Mouse (Mus musculus): Measurements from ENCODE around the gene Gm11096. TPM values are rescaled to one million over a fixed set of nuclear protein-coding genes. Genes with fewer than 3 reads are reported as not detected.

Gene Gm11096
- polyA plus RNA-seq, 1 experiment from 2014 or later = not detected

DNA sequence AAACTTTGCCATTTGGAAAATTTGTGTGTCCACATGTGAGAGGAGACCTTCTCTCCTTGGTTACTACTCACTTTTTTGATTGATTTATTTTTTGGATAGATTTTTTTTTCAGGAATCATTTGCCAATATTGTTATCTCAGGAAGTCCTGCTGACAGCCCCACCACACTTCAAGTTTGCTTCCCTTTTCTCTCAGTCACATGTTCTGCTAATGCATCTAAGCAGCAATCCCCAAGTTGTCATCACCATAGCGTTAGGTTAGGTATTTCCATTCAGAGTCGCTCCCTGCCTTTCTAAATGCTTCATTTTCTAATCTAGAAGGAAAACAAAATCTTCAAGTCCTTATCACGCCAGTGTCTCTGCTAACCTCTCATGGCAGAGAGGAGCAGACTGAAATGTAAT lies 17.8 kb downstream of the Gm11096 start:
- H3K9ac ChIP-seq (ENCODE audit: low read depth, low read length) = no peak overlapping the region
- 86% methylated on average over 3 of the region's 3 CpGs for WGBS
- no peak overlapping the region for H3K4me3 ChIP-seq (ENCODE audit: low read depth, low read length)
- H3K36me3 ChIP-seq (ENCODE audit: control insufficient read depth, insufficient read depth, low read length) = no peaks in the 10 kb centered on the region
- no peaks in the 10 kb centered on the region for H3K9me3 ChIP-seq (ENCODE audit: control insufficient read depth, low read length)
- ATAC-seq (ENCODE audit: low read depth) (no peak), DNase-seq (ENCODE audit: low spot score) (no peak)
- H3K27ac ChIP-seq (replicated peaks; ENCODE audit: low read depth, low read length) = no peak overlapping the region
- no peaks in the 10 kb centered on the region for H3K4me1 ChIP-seq (ENCODE audit: control insufficient read depth, insufficient read depth, low read length)
- H3K27me3 ChIP-seq (replicated peaks; ENCODE audit: control insufficient read depth, insufficient read depth, low read length) = no peaks in the 10 kb centered on the region
- no peak overlapping the region for H3K4me2 ChIP-seq (ENCODE audit: low read depth, low read length)

DNA sequence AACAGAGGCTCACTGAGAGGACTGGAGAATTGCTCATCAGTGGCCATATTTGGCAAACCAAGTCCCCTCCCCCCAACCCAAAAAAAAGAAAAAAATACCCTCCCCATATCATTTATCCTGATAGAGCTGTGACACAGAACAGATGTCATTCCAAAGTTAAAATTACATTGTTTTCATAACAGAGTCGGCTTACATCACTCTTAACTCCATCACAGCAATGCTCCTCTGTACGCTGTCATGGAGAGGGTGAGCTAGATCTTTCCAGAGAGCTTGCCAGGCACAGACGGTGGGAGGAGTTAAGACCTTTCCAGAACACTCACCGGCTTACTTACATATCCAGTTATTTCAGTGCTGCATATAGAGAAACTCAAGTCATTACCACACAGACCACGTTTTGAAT lies 27.4 kb downstream of the Gm11096 start:
- no peaks in the 10 kb centered on the region for H3K9me3 ChIP-seq (ENCODE audit: control insufficient read depth, low read length)
- no peaks in the 10 kb centered on the region for H3K36me3 ChIP-seq (ENCODE audit: control insufficient read depth, insufficient read depth, low read length)
- peak; percentile 88 for ATAC-seq (ENCODE audit: low read depth)
- no peak overlapping the region for H3K4me3 ChIP-seq (ENCODE audit: low read depth, low read length)
- 49% methylated on average over 5 of the region's 5 CpGs for WGBS
- no peak overlapping the region for H3K27ac ChIP-seq (replicated peaks; ENCODE audit: low read depth, low read length)
- DNase-seq (ENCODE audit: low spot score) = peak; percentile 78
- no peaks in the 10 kb centered on the region for H3K4me1 ChIP-seq (ENCODE audit: control insufficient read depth, insufficient read depth, low read length)
- H3K27me3 ChIP-seq (replicated peaks; ENCODE audit: control insufficient read depth, insufficient read depth, low read length) = no peaks in the 10 kb centered on the region
- no peak overlapping the region for H3K9ac ChIP-seq (ENCODE audit: low read depth, low read length)
- H3K4me2 ChIP-seq (ENCODE audit: low read depth, low read length) = no peak overlapping the region

DNA sequence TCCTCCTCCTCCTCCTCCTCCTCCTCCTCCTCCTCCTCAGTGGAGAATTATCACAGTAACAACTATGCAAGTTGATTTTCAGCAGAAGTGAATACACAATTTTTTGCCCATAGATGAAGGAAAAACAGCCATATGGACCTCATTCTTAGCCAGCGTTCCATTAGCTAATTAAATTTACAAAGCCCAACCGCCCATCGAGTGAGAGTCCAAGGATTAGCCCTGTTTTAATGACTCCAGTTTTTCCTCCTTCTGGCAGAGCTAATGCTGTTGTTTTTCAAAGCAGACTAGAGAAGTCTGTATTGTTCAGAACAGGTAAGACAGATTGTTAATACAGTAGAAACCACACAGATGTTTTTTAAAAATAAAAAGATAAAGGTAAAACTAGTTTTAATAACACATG lies 31.8 kb downstream of the Gm11096 start:
- H3K27me3 ChIP-seq (replicated peaks; ENCODE audit: control insufficient read depth, insufficient read depth, low read length) = no peaks in the 10 kb centered on the region
- ATAC-seq (ENCODE audit: low read depth) (no peak), DNase-seq (ENCODE audit: low spot score) (no peak)
- H3K4me1 ChIP-seq (ENCODE audit: control insufficient read depth, insufficient read depth, low read length) = no peaks in the 10 kb centered on the region
- no peak overlapping the region for H3K4me3 ChIP-seq (ENCODE audit: low read depth, low read length)
- no peaks in the 10 kb centered on the region for H3K9me3 ChIP-seq (ENCODE audit: control insufficient read depth, low read length)
- H3K9ac ChIP-seq (ENCODE audit: low read depth, low read length) = no peak overlapping the region
- no peaks in the 10 kb centered on the region for H3K36me3 ChIP-seq (ENCODE audit: control insufficient read depth, insufficient read depth, low read length)
- H3K4me2 ChIP-seq (ENCODE audit: low read depth, low read length) = no peak overlapping the region
- no peak overlapping the region for H3K27ac ChIP-seq (replicated peaks; ENCODE audit: low read depth, low read length)
- 40% methylated on average over 3 of the region's 3 CpGs for WGBS

DNA sequence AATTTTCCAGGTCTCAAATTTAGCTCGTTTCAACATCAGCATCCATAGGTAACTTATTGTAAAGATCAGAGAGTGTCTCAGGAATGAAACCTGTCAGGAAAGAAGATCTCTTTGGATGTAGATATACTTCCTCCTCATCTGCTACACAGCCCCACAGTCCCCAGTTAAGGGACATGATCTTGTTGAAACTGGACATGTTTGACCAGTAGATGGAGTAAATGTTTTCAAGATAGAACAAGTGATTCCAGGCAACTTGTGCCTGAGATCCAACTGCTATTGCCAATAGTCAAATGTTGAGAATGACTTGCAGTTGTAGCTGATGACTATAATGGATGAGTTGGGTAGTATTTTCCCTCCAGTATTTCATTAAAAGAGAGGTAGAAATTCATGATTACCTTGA lies 35.9 kb downstream of the Gm11096 start:
- H3K36me3 ChIP-seq (ENCODE audit: control insufficient read depth, insufficient read depth, low read length) = no peaks in the 10 kb centered on the region
- H3K4me1 ChIP-seq (ENCODE audit: control insufficient read depth, insufficient read depth, low read length) = peaks cover 10% of the 10 kb centered on the region
- no peaks in the 10 kb centered on the region for H3K27me3 ChIP-seq (replicated peaks; ENCODE audit: control insufficient read depth, insufficient read depth, low read length)
- no peak overlapping the region for H3K4me3 ChIP-seq (ENCODE audit: low read depth, low read length)
- ATAC-seq (ENCODE audit: low read depth) (no peak), DNase-seq (ENCODE audit: low spot score) (no peak)
- H3K4me2 ChIP-seq (ENCODE audit: low read depth, low read length) = no peak overlapping the region
- WGBS = 77% methylated on average over 1 of the region's 1 CpGs
- H3K9me3 ChIP-seq (ENCODE audit: control insufficient read depth, low read length) = no peaks in the 10 kb centered on the region
- H3K27ac ChIP-seq (replicated peaks; ENCODE audit: low read depth, low read length) = no peak overlapping the region
- no peak overlapping the region for H3K9ac ChIP-seq (ENCODE audit: low read depth, low read length)

DNA sequence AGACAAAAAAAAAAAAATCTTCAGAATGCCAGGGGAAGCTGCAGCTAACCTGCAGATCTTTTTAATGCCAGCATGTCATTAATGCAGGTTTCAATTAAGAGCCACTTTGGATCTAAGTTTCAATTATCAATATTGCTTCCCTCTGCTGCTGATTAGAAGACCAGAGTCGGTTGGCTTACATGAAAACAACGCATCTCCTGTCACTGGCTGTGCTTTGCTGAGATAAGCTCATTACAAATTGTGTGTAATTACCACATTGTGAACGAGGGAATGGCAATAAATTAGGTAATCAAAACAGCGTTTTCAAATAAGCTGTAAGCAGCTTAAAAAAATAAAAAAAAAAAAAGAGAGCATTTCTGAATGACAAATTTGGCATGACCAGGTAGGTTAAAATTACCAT lies 38.2 kb downstream of the Gm11096 start:
- WGBS = 36% methylated on average over 4 of the region's 4 CpGs
- no peaks in the 10 kb centered on the region for H3K9me3 ChIP-seq (ENCODE audit: control insufficient read depth, low read length)
- no peak overlapping the region for H3K27ac ChIP-seq (replicated peaks; ENCODE audit: low read depth, low read length)
- no peak overlapping the region for H3K4me3 ChIP-seq (ENCODE audit: low read depth, low read length)
- ATAC-seq (ENCODE audit: low read depth) (no peak), DNase-seq (ENCODE audit: low spot score) (no peak)
- H3K4me2 ChIP-seq (ENCODE audit: low read depth, low read length) = peak overlapping the region; percentile 35; the same call in 1 of the 2 replicates
- H3K9ac ChIP-seq (ENCODE audit: low read depth, low read length) = no peak overlapping the region
- peaks cover 10% of the 10 kb centered on the region for H3K4me1 ChIP-seq (ENCODE audit: control insufficient read depth, insufficient read depth, low read length)
- no peaks in the 10 kb centered on the region for H3K27me3 ChIP-seq (replicated peaks; ENCODE audit: control insufficient read depth, insufficient read depth, low read length)
- H3K36me3 ChIP-seq (ENCODE audit: control insufficient read depth, insufficient read depth, low read length) = no peaks in the 10 kb centered on the region

DNA sequence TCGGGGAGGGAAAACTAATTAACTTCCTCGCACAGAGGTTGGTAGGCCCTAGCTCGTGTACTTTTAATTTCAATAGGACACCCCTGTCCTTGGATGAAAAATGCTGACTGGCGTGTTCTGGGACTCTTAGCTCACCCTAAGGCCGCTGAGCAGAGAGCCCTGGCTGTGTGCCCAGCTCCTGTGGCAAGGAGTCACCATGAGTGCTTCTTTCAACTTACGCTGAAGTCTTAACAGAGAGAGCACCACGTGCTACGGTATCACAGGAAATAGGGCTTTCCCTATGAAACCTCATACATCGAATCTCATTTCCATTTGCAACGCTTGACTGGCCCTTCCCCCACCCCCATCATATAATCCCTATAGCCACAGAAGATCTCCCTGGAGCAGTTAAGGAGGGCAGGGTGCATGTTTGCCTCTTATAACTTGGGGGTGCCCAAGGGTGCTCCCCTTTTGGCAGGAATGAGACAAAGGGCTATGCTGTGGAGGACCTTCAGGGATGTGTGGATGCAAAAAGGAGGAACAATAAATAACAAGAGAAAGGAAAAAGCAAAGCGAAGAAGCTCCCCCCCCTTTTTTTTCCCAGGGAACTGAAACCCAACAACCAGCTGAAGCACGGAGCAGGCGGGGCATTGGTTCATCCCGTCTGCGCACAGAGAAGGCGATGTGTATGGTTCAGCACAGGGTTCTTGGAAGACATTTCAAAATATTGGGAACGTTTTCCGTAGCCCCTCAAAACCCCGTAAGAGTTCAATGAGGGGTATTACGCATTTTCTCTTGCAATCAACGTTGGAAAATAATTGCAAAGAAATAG lies 39.0 kb downstream of the Gm11096 start:
- H3K4me2 ChIP-seq (ENCODE audit: low read depth, low read length) = peak overlapping the region; percentile 35
- peaks cover 10% of the 10 kb centered on the region for H3K4me1 ChIP-seq (ENCODE audit: control insufficient read depth, insufficient read depth, low read length)
- no peaks in the 10 kb centered on the region for H3K27me3 ChIP-seq (replicated peaks; ENCODE audit: control insufficient read depth, insufficient read depth, low read length)
- 56% methylated on average over 21 of the region's 21 CpGs for WGBS
- no peak overlapping the region for H3K27ac ChIP-seq (replicated peaks; ENCODE audit: low read depth, low read length)
- H3K9ac ChIP-seq (ENCODE audit: low read depth, low read length) = no peak overlapping the region
- H3K36me3 ChIP-seq (ENCODE audit: control insufficient read depth, insufficient read depth, low read length) = no peaks in the 10 kb centered on the region
- peak; percentile 93 for DNase-seq (ENCODE audit: low spot score)
- peak; percentile 95 for ATAC-seq (ENCODE audit: low read depth)
- no peaks in the 10 kb centered on the region for H3K9me3 ChIP-seq (ENCODE audit: control insufficient read depth, low read length)
- no peak overlapping the region; the same call in 1 of the 2 replicates for H3K4me3 ChIP-seq (ENCODE audit: low read depth, low read length)

DNA sequence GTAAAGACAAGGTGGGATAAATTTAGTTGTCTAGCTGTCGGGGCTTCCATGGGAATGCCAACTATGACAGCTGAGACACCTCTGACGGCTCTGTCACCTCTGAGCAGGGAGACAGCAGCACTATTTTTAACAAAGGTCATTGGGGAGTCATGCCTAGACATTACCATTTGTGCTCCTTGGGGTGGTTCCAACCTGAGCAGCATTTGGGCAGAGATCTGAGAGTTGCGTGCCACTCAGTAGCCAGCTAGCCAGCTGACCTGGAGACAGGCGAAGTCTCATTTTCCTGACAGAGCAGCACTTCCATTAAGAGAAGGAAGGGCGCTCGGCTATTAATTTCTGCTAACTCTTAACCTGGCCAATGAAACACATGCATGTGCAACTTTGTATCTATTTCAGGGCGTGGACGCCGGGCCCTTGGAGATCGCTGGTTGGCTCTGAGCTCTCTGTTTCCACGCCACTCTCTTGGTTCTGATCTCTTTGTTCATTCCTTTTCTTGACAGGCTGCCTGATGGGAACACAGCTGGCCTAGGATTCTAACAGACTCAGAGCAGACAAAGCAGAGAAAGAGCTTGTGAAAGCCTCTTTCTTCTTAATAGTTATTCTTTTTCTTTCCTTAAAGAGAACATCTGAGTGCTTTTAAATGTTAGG lies 40.4 kb downstream of the Gm11096 start:
- DNase-seq (ENCODE audit: low spot score) = peak; percentile 30
- Histone ChIP-seq H3K27ac (replicated peaks; ENCODE audit: low read depth, low read length) (no peak overlapping the region), H3K4me2 (ENCODE audit: low read depth, low read length) (no peak overlapping the region), H3K27me3 (replicated peaks; ENCODE audit: control insufficient read depth, insufficient read depth, low read length) (no peaks in the 10 kb centered on the region), H3K9ac (ENCODE audit: low read depth, low read length) (no peak overlapping the region), H3K36me3 (ENCODE audit: control insufficient read depth, insufficient read depth, low read length) (no peaks in the 10 kb centered on the region), H3K4me3 (ENCODE audit: low read depth, low read length) (no peak overlapping the region), H3K9me3 (ENCODE audit: control insufficient read depth, low read length) (no peaks in the 10 kb centered on the region), H3K4me1 (ENCODE audit: control insufficient read depth, insufficient read depth, low read length) (peaks cover 10% of the 10 kb centered on the region)
- ATAC-seq (ENCODE audit: low read depth) = peak; percentile 23; the same call in 1 of the 2 replicates
- WGBS = 74% methylated on average over 11 of the region's 11 CpGs

DNA sequence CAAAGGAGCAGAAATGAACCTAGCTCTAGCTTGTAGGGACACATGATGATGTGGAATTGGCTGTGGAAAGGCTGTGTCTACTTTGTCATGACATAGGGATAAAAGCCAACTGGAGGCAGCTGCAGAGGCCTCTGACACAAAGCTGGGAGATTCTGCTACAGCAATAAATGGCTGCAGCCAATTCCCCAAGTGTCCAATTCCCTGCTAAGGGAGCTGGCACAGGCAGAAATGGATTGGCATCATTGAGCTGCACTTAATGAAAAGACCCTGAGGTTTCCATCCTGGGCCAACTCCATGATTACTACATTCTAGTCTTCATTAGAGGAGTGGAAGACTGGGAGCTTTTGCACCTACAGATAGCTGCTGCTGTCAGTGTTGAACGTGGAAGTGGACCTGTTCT lies 44.8 kb downstream of the Gm11096 start:
- H3K4me3 ChIP-seq (ENCODE audit: low read depth, low read length) = no peak overlapping the region
- H3K36me3 ChIP-seq (ENCODE audit: control insufficient read depth, insufficient read depth, low read length) = no peaks in the 10 kb centered on the region
- no peak overlapping the region for H3K27ac ChIP-seq (replicated peaks; ENCODE audit: low read depth, low read length)
- no peak for DNase-seq (ENCODE audit: low spot score)
- H3K4me1 ChIP-seq (ENCODE audit: control insufficient read depth, insufficient read depth, low read length) = no peaks in the 10 kb centered on the region
- no peak overlapping the region for H3K9ac ChIP-seq (ENCODE audit: low read depth, low read length)
- WGBS = 85% methylated on average over 1 of the region's 1 CpGs
- ATAC-seq (ENCODE audit: low read depth) = no peak
- H3K9me3 ChIP-seq (ENCODE audit: control insufficient read depth, low read length) = no peaks in the 10 kb centered on the region
- no peak overlapping the region for H3K4me2 ChIP-seq (ENCODE audit: low read depth, low read length)
- no peaks in the 10 kb centered on the region for H3K27me3 ChIP-seq (replicated peaks; ENCODE audit: control insufficient read depth, insufficient read depth, low read length)
